Mouse (Mus musculus): Measurements from ENCODE around the gene Pycr2. TPM values are rescaled to one million over a fixed set of nuclear protein-coding genes. Genes with fewer than 3 reads are reported as not detected.

Gene Pycr2
- total RNA-seq, 4 experiments from 2014 or later, result 26.3 to 29.3 (median 28.5) TPM

- DNase-seq (ENCODE audit: low spot score in 2 of 2), result no peak
Measured at GRCm38 (mm10) chr1:180940776-180941460, 36.8 kb downstream of the Pycr2 start.

DNA sequence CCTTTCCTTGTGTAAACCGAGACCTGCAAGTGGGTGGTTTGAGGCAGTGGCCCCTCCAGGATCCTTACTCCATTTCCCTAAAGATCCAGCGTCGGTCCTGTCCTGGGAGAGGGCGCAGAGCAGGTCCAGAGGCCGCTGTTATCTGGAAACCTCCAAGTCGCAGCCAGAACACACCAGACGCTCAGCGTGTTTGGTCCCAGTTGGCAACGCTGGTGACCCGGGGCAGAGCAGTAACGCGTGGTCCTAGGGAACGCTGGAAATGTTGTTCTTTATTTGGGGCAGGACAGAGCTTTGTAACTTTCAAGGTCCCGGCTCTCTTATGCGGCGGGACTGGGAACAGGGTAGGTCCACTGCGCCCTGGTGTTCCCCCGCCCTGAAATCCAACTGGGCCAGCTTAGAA, 37.6 kb downstream of the Pycr2 start:
- no peak for DNase-seq (ENCODE audit: low spot score in 2 of 2)

DNA sequence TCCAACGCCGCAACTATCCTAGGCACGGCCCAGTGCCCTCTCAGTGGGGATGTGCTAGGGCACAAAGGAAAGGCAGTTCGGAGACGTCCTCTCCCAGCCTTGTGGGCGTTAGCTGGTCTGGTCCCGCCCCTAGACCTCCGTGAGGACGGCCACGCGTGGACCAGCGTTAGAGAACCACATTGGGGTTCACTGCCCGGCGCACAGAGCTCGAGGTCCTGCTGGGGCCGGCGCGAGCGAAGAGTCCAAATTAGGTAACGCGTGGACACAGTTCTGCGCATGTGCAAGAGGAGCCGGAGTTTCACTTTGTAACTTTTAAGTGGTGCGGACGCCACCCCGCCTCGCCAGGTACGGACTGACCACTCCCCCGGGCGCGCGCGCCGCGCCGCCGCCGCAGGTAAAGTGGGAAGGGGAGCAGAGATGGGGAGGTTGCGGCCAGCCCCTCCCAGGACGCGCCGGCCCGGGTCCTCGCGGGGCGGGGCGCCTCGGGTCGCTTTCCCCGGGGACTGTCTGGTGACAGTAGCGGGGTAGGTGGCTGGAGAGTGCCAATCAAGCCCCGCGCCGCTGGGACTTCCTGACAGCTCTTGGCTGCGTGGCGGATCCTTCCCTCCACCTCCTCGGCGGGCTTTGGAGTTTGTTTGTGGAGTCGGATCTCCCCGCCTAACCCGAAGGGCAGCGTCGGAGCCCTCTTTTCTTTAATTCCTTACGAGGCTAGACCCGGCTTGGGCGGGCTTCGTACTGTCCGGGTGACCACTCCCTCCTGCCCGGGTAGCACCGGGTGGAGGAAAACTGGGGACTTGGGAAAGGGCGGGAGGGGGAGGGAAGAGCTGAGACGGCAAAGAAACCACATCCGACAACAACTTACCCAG, 38.3 kb downstream of the Pycr2 start, which contains the start of gene Tmem63a:
Tmem63a (plus strand) TSS at position 179 of the 866 bp plus-strand sequence.
- DNase-seq (ENCODE audit: low spot score in 2 of 2), result peak; percentile 24 to 36

- no peak for DNase-seq (ENCODE audit: low spot score in 2 of 2)
Measured at GRCm38 (mm10) chr1:180943032-180943644, 39.0 kb downstream of the Pycr2 start.

DNA sequence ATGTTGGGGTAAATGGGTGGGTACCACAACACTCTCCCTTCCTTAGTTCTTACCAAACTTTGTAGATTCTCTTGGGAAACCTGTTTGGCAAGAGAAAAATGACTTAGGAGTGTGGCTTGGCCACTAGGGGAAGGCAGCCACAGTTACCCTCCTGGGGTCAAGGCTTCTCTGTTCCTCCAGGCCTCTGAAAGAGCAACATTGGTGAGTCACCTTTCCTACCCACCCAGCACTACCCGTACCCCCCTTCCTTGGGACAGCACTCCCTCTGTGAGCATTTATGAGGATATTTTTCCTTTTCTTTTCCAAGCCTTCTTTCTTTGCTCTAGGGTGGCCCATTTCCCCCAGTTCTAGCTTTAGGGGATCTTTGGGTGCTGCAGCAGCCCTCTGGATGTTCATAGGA, 39.8 kb downstream of the Pycr2 start:
- DNase-seq (ENCODE audit: low spot score in 2 of 2), result no peak

DNA sequence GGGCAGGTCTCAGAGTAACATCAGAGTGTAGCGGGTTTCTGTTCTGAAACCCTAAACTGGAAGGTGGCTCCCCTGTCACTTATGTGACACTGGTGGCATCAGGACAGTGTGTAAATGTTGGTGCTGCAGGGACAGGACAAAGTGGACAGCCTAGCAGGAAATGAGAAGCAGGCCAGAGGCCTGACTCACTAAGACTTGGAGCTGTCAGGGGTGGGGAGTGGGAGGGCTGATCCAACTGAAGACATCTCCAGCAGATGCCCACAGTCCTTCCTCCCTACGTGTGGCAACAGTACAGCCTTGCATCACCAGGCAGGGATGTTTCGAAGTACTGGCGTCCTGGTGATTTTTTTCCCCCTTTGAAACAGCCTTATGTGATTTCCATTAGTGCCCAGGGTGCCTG, 40.5 kb downstream of the Pycr2 start:
- no peak for DNase-seq (ENCODE audit: low spot score in 2 of 2)

- peak in 1 of 2 experiments; percentile 34 for DNase-seq (ENCODE audit: low spot score in 2 of 2)
Measured at GRCm38 (mm10) chr1:180945001-180945980, 41.2 kb downstream of the Pycr2 start.

DNA sequence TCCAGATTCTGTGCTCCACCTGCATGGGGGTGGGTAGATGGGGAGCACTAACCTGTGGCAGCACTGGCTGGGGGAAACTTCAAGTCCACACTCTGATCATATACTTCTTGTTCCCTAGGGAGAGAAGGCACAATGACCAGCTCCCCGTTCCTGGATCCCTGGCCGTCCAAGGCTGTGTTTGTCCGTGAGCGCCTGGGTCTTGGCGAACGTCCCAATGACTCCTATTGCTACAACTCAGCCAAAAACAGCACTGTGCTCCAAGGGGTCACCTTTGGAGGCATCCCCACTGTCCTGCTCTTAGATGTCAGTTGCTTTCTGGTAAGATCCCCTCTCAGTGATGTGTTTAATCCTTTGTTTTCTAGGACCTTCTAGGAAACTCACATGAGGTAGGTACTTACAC, 42.4 kb downstream of the Pycr2 start:
- DNase-seq (ENCODE audit: low spot score in 2 of 2), result no peak

DNA sequence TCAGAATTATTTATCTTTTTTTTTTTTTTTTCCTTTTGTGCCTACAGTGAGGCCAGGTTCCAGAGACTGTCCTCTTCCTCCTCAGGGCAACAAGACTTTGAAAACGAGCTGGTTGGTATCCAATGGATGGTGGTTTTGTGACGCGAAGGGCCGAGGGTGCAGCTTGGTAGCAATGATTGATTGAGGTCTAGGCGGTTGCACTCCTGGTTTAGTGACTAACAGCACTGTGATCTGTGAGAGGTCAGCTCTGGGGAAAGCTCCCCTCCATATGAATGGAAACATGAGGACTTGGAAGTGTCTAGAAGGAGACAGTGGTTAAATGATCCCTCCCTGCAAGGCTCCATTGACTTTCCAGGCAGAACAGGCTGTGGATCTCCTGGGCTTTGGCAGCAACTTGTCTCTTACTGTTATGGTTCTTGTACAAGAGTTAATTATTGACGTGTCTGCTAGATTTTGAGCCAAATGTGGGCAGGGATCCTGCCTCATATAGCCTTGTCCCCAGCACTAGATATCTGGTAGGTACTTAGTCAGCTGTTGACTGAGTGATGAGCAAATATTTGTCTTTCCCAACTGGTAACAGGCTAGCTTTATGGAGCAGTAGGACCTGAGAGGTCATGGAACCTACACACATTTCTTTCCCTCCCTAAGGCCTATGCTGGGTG, 48.1 kb downstream of the Pycr2 start:
- no peak for DNase-seq (ENCODE audit: low spot score in 2 of 2)

GRCm38 (mm10) chr1:180952808-180953207, 48.7 kb downstream of the Pycr2 start:
- DNase-seq (ENCODE audit: low spot score in 2 of 2), result no peak

DNA sequence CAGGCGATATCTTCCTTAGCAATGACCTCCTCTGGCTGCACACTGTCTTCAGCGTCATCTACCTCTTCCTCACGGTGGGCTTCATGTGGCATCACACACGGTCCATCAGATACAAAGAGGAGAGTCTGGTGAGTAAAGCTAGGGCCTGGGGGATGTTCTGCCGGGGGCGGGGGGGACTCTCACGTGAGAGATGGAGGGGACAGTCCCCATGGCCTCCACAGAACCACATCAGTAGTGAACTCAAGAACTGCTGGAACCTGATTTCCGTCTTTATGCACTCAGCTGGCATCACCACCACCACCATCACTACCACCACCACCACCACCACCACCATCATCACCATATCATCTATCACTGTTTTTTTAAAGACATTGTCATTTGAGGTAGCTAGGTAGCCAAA, 52.3 kb downstream of the Pycr2 start:
- DNase-seq (ENCODE audit: low spot score in 2 of 2), result no peak

- no peak for DNase-seq (ENCODE audit: low spot score in 2 of 2)
Measured at GRCm38 (mm10) chr1:180956973-180957381, 52.9 kb downstream of the Pycr2 start.

Other genes with a start within 250 kb of the Pycr2 start
- gene Mixl1, start 207.3 kb upstream of the Pycr2 start, total RNA-seq (2022), result not detected
- gene Acbd3, start 178.2 kb upstream of the Pycr2 start, total RNA-seq (2022), result 10 to 100 TPM; 32.2 to 34.0 (median 33.1) TPM
- 100 to 1,000 TPM; 259 to 296 (median 268) TPM for gene H3f3a, start 90.3 kb upstream of the Pycr2 start, total RNA-seq (2022)
- gene Sde2, start 53.2 kb upstream of the Pycr2 start, total RNA-seq (2022), result 10 to 100 TPM; 18.7 to 23.4 (median 21.9) TPM
- 1 to 10 TPM in 1 of 4 experiments, under 1 TPM in 3; 0.20 to 1.2 (median 0.58) TPM for gene Lefty2, start 11.2 kb upstream of the Pycr2 start, total RNA-seq (2022)
- gene Lefty1, start 30.7 kb downstream of the Pycr2 start, total RNA-seq (2022), result under 1 TPM; 0.22 to 0.70 (median 0.49) TPM
- gene Tmem63a, start 38.1 kb downstream of the Pycr2 start, total RNA-seq (2022), result 10 to 100 TPM; 26.8 to 31.9 (median 30.4) TPM
- 10 to 100 TPM; 36.8 to 45.6 (median 41.1) TPM for gene Ephx1, start 116.6 kb downstream of the Pycr2 start, total RNA-seq (2022)
- gene 9130409I23Rik, start 146.9 kb downstream of the Pycr2 start, total RNA-seq (2022), result not detected
- 10 to 100 TPM; 25.5 to 29.4 (median 27.0) TPM for gene Nvl, start 239.9 kb downstream of the Pycr2 start, total RNA-seq (2022)
- 10 to 100 TPM; 27.7 to 37.0 (median 29.8) TPM for gene Cnih4, start 240.4 kb downstream of the Pycr2 start, total RNA-seq (2022)

All from left cerebral cortex, adult 8-10 months (tissue).